Mouse (Mus musculus) bone marrow, adult 2 months (tissue): Measurements from ENCODE around the gene Zfand3. TPM values are rescaled to one million over a fixed set of nuclear protein-coding genes. Genes with fewer than 3 reads are reported as not detected.

ENCODE experiments used
- H3K27ac ChIP-seq: fragments of 200-500 bp; 2 replicates; pipeline ENCODE4 v1.5.1; 2012; ENCODE audit warnings: low read depth, mild to moderate bottlenecking, control low read depth, inconsistent platforms, low read length; ENCODE audit not compliant: control insufficient read depth, poor library complexity, insufficient read depth
- H3K4me1 ChIP-seq: fragments of 200-500 bp; 2 replicates; pipeline ENCODE4 v1.6.1; 2011; ENCODE audit warnings: low read length; ENCODE audit not compliant: control insufficient read depth, insufficient read depth
- H3K4me3 ChIP-seq: fragments of 200-500 bp; replicated peaks from 2 replicates; pipeline ENCODE3; 2011; ENCODE audit warnings: mild to moderate bottlenecking, low read depth, low read length, control low read depth; ENCODE audit not compliant: control insufficient read depth
- CTCF ChIP-seq: fragments of 200-500 bp; IDR thresholded peaks from 2 replicates; pipeline ENCODE4 v1.5.1; 2011; ENCODE audit warnings: low read length, control low read depth; ENCODE audit not compliant: control insufficient read depth, insufficient read depth
- POLR2A ChIP-seq: fragments of 200-500 bp; IDR thresholded peaks from 2 replicates; pipeline ENCODE4 v1.6.1; 2011; ENCODE audit warnings: low read depth, mild to moderate bottlenecking, control low read depth, low read length, borderline replicate concordance; ENCODE audit not compliant: control insufficient read depth
- WGBS: fragments of 180-500 bp; shearing (Covaris S2); methylation state at CpG from one replicate; pipeline ENCODE4 v1.1.7; 2018; 5-methylcytosine and 5-hydroxymethylcytosine counted together
- polyA plus RNA-seq: library from polyadenylated mRNA; stranded (reverse); fragments of >200 nt; gene quantifications from 2 replicates; pipeline ENCODE4 v1.2.4, GENCODE M21; 2011; ENCODE audit warnings: low replicate concordance; ENCODE audit not compliant: missing spikeins, insufficient read depth, insufficient read length

The Zfand3 gene
- polyA plus RNA-seq, 1 experiment: 46.6 TPM

DNA sequence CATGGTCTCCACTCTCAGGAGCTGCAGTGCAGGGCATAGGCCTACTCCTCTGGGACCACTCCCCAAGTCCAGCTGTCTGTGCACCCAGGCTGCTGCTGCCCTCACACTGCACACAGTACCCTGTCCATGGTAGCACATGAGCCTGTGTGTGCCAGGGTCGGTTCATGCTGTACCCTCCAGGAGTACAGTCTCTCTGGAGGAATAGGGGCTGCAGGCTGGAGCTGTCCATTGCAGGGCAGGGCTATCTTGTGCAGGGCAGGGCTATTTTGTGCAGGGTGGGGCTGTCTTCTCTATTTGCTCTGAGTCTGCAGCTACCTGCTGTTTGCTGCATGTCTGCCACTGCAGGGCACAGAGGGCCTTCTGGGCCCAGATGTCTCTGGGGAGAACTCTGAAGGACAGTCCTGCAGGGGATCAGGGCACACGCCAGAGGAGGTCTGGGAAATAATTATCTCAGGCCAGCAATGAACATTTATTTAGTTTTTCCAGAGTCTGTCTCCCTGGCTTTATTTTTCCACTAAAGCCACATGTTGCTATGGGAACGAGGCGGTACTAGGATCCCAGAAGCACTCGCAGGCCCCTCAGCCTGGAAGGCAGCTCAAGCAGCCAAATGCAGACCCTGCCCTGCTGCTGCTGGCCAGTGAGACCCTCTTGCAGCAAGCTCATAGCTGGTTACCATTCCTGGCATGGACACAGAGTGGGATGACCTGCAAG is 220.7 kb downstream of the Zfand3 start:
- H3K4me1 ChIP-seq: no peaks in the 10 kb centered on the region
- TF ChIP-seq POLR2A (no peak), CTCF (no peak)
- WGBS: 84% methylated on average over 5 of the region's 5 CpGs
- no peak overlapping the region for H3K4me3 ChIP-seq
- no peak overlapping the region for H3K27ac ChIP-seq

DNA sequence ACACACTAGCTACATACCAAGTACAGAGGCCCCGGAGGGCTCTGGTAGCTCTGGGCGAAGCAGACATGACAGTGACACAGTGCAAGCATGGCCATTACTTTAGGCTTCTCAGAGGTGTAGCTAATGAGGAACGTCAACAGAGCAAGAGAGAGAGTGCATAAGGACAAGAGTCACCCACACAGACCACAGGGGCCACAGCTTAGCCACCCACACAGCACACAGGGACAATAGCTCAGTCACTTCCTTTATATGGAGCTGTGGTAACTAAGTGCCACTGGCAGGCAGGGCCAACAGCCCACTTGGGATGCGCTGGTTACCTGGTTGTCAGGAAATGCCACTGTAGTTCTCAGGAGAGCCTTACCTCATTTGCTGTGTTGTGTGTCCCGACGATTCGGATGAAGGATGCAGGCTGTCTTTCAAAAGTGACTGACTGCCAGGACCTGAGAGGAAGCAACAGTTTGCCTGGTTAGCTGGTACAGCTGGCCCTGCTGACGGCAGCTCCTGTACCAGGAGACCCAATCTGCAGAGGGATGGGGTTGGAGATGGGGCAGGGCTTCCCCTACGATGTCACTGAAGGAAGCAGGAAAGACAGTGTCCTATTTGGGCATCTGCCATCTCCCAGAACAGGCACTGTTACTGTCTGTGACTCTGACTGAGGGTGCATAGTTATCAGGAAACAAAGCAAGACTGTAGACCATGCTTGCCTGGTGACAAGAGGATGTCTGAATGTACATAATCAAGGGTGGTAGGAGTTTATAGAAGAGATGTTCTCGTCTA is 224.1 kb downstream of the Zfand3 start:
- WGBS: 66% methylated on average over 10 of the region's 10 CpGs
- Histone ChIP-seq H3K27ac (no peak overlapping the region), H3K4me1 (no peaks in the 10 kb centered on the region), H3K4me3 (no peak overlapping the region)
- TF ChIP-seq CTCF (no peak), POLR2A (no peak)

DNA sequence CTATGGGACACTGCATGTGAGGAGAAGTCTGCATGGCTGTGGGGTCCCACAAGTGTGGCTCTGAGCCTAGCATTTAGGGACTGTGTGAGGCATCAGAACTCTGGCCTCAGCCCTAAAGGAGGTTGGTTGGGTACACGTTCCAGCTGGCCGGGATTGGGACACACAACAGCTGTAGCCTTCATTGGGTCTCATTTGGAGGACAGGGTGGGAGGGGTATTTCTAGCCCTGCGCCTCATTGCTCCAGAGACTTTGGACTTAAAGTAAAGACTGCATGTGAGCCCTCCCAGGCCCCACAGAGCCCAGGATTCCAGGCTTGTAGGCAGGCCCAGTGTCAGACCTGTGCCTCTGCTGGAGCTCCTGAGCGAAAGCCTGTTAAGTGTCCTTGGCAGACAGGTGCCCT is 225.9 kb downstream of the Zfand3 start:
- no peak for TF ChIP-seq POLR2A
- no peak for TF ChIP-seq CTCF
- 85% methylated on average over 4 of the region's 4 CpGs for WGBS
- H3K4me3 ChIP-seq: no peak overlapping the region
- no peaks in the 10 kb centered on the region for H3K4me1 ChIP-seq
- H3K27ac ChIP-seq: no peak overlapping the region

DNA sequence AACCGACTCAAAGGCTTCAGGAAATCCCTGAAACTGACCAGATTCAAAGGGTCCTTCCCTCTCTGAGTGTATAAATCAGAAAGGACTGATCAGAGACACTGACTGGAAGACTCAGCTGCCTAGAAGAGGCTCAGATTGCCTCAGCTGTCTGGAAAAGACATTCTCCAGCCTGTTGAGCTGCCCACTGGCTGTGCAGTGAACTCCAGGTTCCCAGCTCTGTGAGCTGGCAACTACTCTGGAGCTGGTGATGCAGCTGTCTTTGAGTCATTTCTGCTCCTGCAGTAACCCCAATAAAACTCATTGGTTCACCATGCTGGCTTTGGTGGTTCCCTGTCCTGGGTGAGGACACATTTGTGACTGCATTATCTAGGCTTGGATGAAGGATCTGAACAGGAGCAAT is 226.9 kb downstream of the Zfand3 start:
- H3K27ac ChIP-seq: no peak overlapping the region
- WGBS: 82% methylated on average over 1 of the region's 1 CpGs
- H3K4me3 ChIP-seq: no peak overlapping the region
- H3K4me1 ChIP-seq: no peaks in the 10 kb centered on the region
- TF ChIP-seq POLR2A (no peak), CTCF (no peak)

DNA sequence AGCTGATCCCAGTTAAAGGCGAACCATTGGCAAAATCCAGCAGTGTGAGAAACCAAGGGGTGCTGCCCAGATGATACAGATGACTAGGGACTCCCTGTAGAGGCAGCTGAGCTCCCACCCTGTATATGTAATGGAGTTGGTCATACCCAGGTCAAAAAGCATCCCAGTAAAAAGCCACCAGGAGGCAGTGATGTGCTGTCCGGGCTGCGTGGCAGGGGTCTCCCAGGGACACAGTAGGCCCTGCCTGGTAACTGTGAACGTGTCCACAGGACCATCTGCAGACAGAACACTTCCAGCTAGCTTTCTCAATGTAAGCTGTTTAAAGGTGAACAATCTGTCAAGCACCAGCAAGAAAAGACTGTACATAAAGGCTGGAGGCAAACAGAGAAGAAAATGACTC is 228.2 kb downstream of the Zfand3 start:
- no peak for TF ChIP-seq POLR2A
- TF ChIP-seq CTCF: no peak
- no peak overlapping the region for H3K27ac ChIP-seq
- no peaks in the 10 kb centered on the region for H3K4me1 ChIP-seq
- 86% methylated on average over 4 of the region's 4 CpGs for WGBS
- H3K4me3 ChIP-seq: no peak overlapping the region

DNA sequence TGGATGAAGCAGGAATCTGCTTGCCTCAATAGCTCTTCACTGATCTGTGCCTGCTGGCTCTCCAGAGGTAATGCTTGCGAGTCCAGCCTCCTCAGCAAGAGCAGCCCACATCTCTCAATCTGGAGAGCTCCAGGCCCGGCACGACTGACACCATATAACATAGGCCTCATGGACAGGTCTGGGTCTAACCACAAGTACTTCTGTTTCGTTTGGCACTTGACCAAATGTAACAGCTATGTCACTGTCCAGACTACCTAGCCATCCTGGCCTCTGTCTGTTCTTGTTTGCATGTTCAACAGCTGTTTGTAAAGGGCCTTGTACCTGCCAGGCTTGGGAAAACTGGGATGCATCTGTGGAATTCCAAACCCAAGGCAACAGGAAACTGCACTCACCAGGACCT is 230.8 kb downstream of the Zfand3 start:
- WGBS: 41% methylated on average over 4 of the region's 4 CpGs
- Histone ChIP-seq H3K4me1 (no peaks in the 10 kb centered on the region), H3K4me3 (no peak overlapping the region), H3K27ac (no peak overlapping the region)
- TF ChIP-seq CTCF (no peak), POLR2A (no peak)

DNA sequence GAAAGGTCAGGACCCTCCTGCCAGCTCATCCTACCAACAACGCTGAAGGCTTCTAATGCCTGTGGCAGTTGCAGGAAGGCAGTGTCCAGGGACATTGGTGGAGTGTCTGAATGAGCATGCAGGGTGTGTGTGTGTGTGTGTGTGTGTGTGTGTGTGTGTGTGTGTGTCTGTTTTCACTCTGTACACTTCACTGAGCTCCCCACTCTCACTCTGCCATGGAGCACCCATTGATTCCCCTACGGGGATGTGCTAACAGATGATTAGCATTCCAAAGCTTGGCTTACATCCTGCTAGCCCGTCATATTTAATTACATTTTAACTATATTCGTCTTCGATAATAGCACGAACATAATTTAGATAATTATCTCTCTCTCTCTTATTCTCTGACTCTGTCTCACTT is 232.1 kb downstream of the Zfand3 start:
- H3K27ac ChIP-seq: no peak overlapping the region
- no peak overlapping the region for H3K4me3 ChIP-seq
- TF ChIP-seq POLR2A (no peak), CTCF (no peak)
- WGBS: 91% methylated on average over 6 of the region's 6 CpGs
- no peaks in the 10 kb centered on the region for H3K4me1 ChIP-seq

DNA sequence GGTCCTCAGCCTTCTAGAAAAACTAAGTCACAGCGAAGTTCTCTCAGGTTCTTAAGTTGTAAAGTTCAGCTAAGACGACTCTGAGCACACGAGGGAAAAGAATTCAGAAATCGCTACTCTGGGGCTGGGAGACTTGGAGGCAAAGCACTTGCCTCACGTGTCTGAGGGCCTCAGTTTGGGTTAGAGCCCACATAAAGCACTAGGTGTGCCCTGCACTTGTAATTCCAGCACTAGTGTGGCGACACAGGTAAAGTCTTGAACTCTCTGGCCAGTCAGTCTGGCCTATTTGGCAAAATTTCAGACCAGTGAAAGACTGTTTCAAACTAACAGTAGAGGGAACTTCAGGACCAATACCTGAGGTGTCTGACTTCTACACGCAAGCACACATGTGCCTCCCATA is 233.1 kb downstream of the Zfand3 start:
- Histone ChIP-seq H3K4me3 (no peak overlapping the region), H3K27ac (no peak overlapping the region), H3K4me1 (no peaks in the 10 kb centered on the region)
- TF ChIP-seq POLR2A: no peak
- no peak for TF ChIP-seq CTCF
- WGBS: 83% methylated on average over 7 of the region's 7 CpGs
